9 mouse cellular contexts compared by ENCODE assay signal in genomic region chr11:83853221-83853792, GRCm38 (mm10). TPM values are rescaled to one million over a fixed set of nuclear protein-coding genes. Genes with fewer than 3 reads are reported as not detected.
DNase-seq lines count a peak whose midpoint lies in the region; ATAC-seq and TF ChIP-seq lines count a peak whose summit lies in the region.
"Had no signal": no experiment of that assay in that cellular context is flagged by ENCODE, and none has a peak within 500 bp of the region (broad histone marks: within the 10 kb centered on the region; RNA-seq: fewer than 3 reads in every experiment).

No protein-coding gene starts in this region.

- TF ChIP-seq EP300 in lung, postnatal 0 days (IDR thresholded peaks at IDR 0.05), result no peak

- peak; percentile 53 for DNase-seq in kidney, adult 2 months
- DNase-seq in kidney, adult 18-20 months, result no peak
- DNase-seq in embryo, embryonic 10.5 days (ENCODE audit: low spot score), result peak; percentile 53
- DNase-seq in lung, postnatal 0 days (ENCODE audit: low spot score), result peak; percentile 61
- DNase-seq in right cerebral cortex, postnatal 36 days (ENCODE audit: low spot score in 2 of 2), result no peak
- DNase-seq in layer of hippocampus, adult 2 months (ENCODE audit: low spot score in 2 of 2), result no peak

- H3K27ac ChIP-seq in kidney, adult 2 months (ENCODE audit: insufficient read depth, low read depth, low read length), result peak overlapping the region; percentile 99
- H3K27ac ChIP-seq in intestine, embryonic 16.5 days (ENCODE audit: low read length), result peak overlapping the region; percentile 81
- H3K27ac ChIP-seq in lung, postnatal 0 days (ENCODE audit: low read length), result peak overlapping the region; percentile 92
- no peak overlapping the region for H3K27ac ChIP-seq in layer of hippocampus, adult 2 months

- WGBS in kidney, adult 2 months, result 1% methylated on average over 33 of the region's 33 CpGs
- WGBS in intestine, embryonic 16.5 days, result under 1% methylated on average over 33 of the region's 33 CpGs
- WGBS in lung, postnatal 0 days, result under 1% methylated on average over 33 of the region's 33 CpGs

- H3K4me1 ChIP-seq in kidney, adult 2 months (ENCODE audit: control insufficient read depth, insufficient read depth, low read length), result peaks cover 5% of the 10 kb centered on the region; the same call in 1 of the 2 replicates
- no peaks in the 10 kb centered on the region for H3K4me1 ChIP-seq in intestine, embryonic 16.5 days (ENCODE audit: control insufficient read depth, insufficient read depth, low read length)
- H3K4me1 ChIP-seq in lung, postnatal 0 days (ENCODE audit: insufficient read depth, low read depth, low read length), result no peaks in the 10 kb centered on the region

- TF ChIP-seq POLR2A in kidney, adult 2 months (IDR thresholded peaks at IDR 0.05; ENCODE audit: low read depth, low read length), result no peak

- no peaks in the 10 kb centered on the region for H3K27me3 ChIP-seq in kidney, adult 2 months (replicated peaks; ENCODE audit: control insufficient read depth, insufficient read depth, low read length)
- peaks cover 20% of the 10 kb centered on the region for H3K27me3 ChIP-seq in intestine, embryonic 16.5 days (replicated peaks; ENCODE audit: control insufficient read depth, insufficient read depth, low read length)
- peaks cover 26% of the 10 kb centered on the region; the same call in 1 of the 2 replicates for H3K27me3 ChIP-seq in lung, postnatal 0 days (replicated peaks; ENCODE audit: insufficient read depth, low read length)

- ATAC-seq in intestine, embryonic 16.5 days, result peak; percentile 11; the same call in 1 of the 2 replicates
- peak; percentile 28 for ATAC-seq in lung, postnatal 0 days
- no peak for ATAC-seq in megakaryocyte progenitor cell, adult 5-6 weeks (replicated peaks; ENCODE audit: poor library complexity)
- ATAC-seq: forebrain, postnatal 0 days had no signal

- H3K36me3 ChIP-seq in kidney, adult 2 months (ENCODE audit: control insufficient read depth, insufficient read depth, low read length), result peaks cover 4% of the 10 kb centered on the region; the same call in 1 of the 2 replicates
- H3K36me3 ChIP-seq in intestine, embryonic 16.5 days (ENCODE audit: control insufficient read depth, insufficient read depth, low read length), result no peaks in the 10 kb centered on the region
- H3K36me3 ChIP-seq in lung, postnatal 0 days (ENCODE audit: insufficient read depth, low read length), result no peaks in the 10 kb centered on the region

- H3K4me2 ChIP-seq in intestine, embryonic 16.5 days (ENCODE audit: low read depth, low read length), result peak overlapping the region; percentile 56
- H3K4me2 ChIP-seq in lung, postnatal 0 days (replicated peaks; ENCODE audit: low read depth, low read length), result peak overlapping the region; percentile 62

- no peak for TF ChIP-seq CTCF in kidney, adult 2 months (conservative IDR thresholded peaks at IDR 0.05; ENCODE audit: insufficient read depth, insufficient read length, low read depth, low read length)
- TF ChIP-seq CTCF in lung, postnatal 0 days (IDR thresholded peaks at IDR 0.05), result no peak
- no peak for TF ChIP-seq CTCF in layer of hippocampus, adult 2 months (conservative IDR thresholded peaks at IDR 0.05)

- no peaks in the 10 kb centered on the region for H3K9me3 ChIP-seq in intestine, embryonic 16.5 days (ENCODE audit: control insufficient read depth, low read length)
- no peaks in the 10 kb centered on the region for H3K9me3 ChIP-seq in lung, postnatal 0 days (ENCODE audit: low read length)

- peak overlapping the region; percentile 87 for H3K4me3 ChIP-seq in kidney, adult 2 months (ENCODE audit: insufficient read depth, low read depth, low read length)
- H3K4me3 ChIP-seq in intestine, embryonic 16.5 days (ENCODE audit: low read length), result peak overlapping the region; percentile 58
- peak overlapping the region; percentile 45 for H3K4me3 ChIP-seq in lung, postnatal 0 days (ENCODE audit: low read depth, low read length)
- no peak overlapping the region for H3K4me3 ChIP-seq in layer of hippocampus, adult 2 months

- peak overlapping the region; percentile 74 for H3K9ac ChIP-seq in intestine, embryonic 16.5 days (ENCODE audit: low read depth, low read length)
- H3K9ac ChIP-seq in lung, postnatal 0 days (replicated peaks; ENCODE audit: low read depth), result peak overlapping the region; percentile 58
- H3K9ac ChIP-seq: forebrain, postnatal 0 days had no signal

RNA-seq across cellular contexts. Expression of gene Hnf1b, which starts 3.4 kb away (rescaled TPM):
- polyA plus RNA-seq in kidney, adult 2 months (2012; rRNA removed), result 161 and 172 TPM in 2 replicates
- 9.0 and 9.8 TPM in 2 replicates for polyA plus RNA-seq in intestine, embryonic 16.5 days (2015; fragmentation: Nextera tagmentation; extraction: Ambion mirVana)
- 9.0 and 11.4 TPM in 2 replicates for polyA plus RNA-seq in lung, postnatal 0 days (2015; fragmentation: Nextera tagmentation; extraction: Ambion mirVana)
- total RNA-seq in megakaryocyte progenitor cell, adult 5-6 weeks (2015), result not detected in 2 replicates
- not detected in 2 replicates for total RNA-seq in megakaryocyte progenitor cell, adult 5-6 weeks (2017)
- total RNA-seq in layer of hippocampus, adult 2 months (2021), result under 1 TPM; 0.15 to 0.22 TPM
- total RNA-seq: forebrain, postnatal 0 days had no signal

Comparison
In these comparisons a context has a peak if more than half of its experiments do, and no peak if none do; other contexts are left out.
1. DNase-seq: peak in kidney, adult 2 months (single experiment), embryo, embryonic 10.5 days (single experiment) and lung, postnatal 0 days (single experiment); none in kidney, adult 18-20 months (single experiment), right cerebral cortex, postnatal 36 days (0 of 2) and layer of hippocampus, adult 2 months (0 of 2).
2. RNA of gene Hnf1b, which starts 3.4 kb away (polyA plus RNA-seq): 161 to 172 TPM in kidney, adult 2 months; 9.0 to 11.4 TPM in lung, postnatal 0 days and 9.0 to 9.8 TPM in intestine, embryonic 16.5 days; every median in the first group is over 10 times any median in the second.